Mouse (Mus musculus) spleen, adult 12 weeks (tissue): ENCODE data around the gene Mcts2.
A peak's percentile ranks its signal among the peaks of the same experiment; 100 is the strongest.

ENCODE experiments used
- DNase-seq: peaks from one replicate; pipeline ENCODE4 v3.0.0; 2022; ENCODE audit warnings: low spot score

Mcts2 gene

GRCm38 (mm10) chr2:152691564-152692217, 4.9 kb downstream of the Mcts2 start:
- DNase-seq = no peak

GRCm38 (mm10) chr2:152693233-152693632, 6.4 kb downstream of the Mcts2 start:
- DNase-seq = peak; percentile 60

GRCm38 (mm10) chr2:152693735-152694134, 6.9 kb downstream of the Mcts2 start:
- no peak for DNase-seq

GRCm38 (mm10) chr2:152694708-152695107, 7.9 kb downstream of the Mcts2 start:
- no peak for DNase-seq

GRCm38 (mm10) chr2:152696016-152696415, 9.2 kb downstream of the Mcts2 start:
- no peak for DNase-seq

GRCm38 (mm10) chr2:152696476-152697164, 9.8 kb downstream of the Mcts2 start:
- peak; percentile 73 for DNase-seq

- DNase-seq = no peak
Observed at GRCm38 (mm10) chr2:152700138-152700537, 13.3 kb downstream of the Mcts2 start.

GRCm38 (mm10) chr2:152700725-152701124, 13.9 kb downstream of the Mcts2 start:
- no peak for DNase-seq

- DNase-seq = no peak
Observed at GRCm38 (mm10) chr2:152703596-152704255, 16.9 kb downstream of the Mcts2 start.

- DNase-seq = no peak
Observed at GRCm38 (mm10) chr2:152704256-152704605, 17.4 kb downstream of the Mcts2 start.

- no peak for DNase-seq
Observed at GRCm38 (mm10) chr2:152704811-152705370, 18.1 kb downstream of the Mcts2 start.

- no peak for DNase-seq
Observed at GRCm38 (mm10) chr2:152705993-152706571, 19.2 kb downstream of the Mcts2 start.

GRCm38 (mm10) chr2:152707186-152707585, 20.4 kb downstream of the Mcts2 start:
- DNase-seq = no peak

- no peak for DNase-seq
Observed at GRCm38 (mm10) chr2:152707627-152708026, 20.8 kb downstream of the Mcts2 start.

- DNase-seq = no peak
Observed at GRCm38 (mm10) chr2:152709066-152709465, 22.2 kb downstream of the Mcts2 start.

GRCm38 (mm10) chr2:152716241-152716772, 29.5 kb downstream of the Mcts2 start:
- no peak for DNase-seq

- DNase-seq = no peak
Observed at GRCm38 (mm10) chr2:152717652-152718051, 30.8 kb downstream of the Mcts2 start.

- DNase-seq = no peak
Observed at GRCm38 (mm10) chr2:152718076-152718475, 31.2 kb downstream of the Mcts2 start.

- DNase-seq = no peak
Observed at GRCm38 (mm10) chr2:152723651-152724331, 37.0 kb downstream of the Mcts2 start.

GRCm38 (mm10) chr2:152724332-152724723, 37.5 kb downstream of the Mcts2 start:
- DNase-seq = no peak

GRCm38 (mm10) chr2:152725178-152725750, 38.4 kb downstream of the Mcts2 start:
- DNase-seq = no peak
